Mouse (Mus musculus) testis, adult 2 months (tissue): ENCODE results near the gene Gpr89.

ENCODE experiments used
- CTCF ChIP-seq: fragments of 200-500 bp; IDR thresholded peaks from 2 replicates; pipeline ENCODE4 v1.5.1; 2012; ENCODE audit warnings: low read depth, mild to moderate bottlenecking, inconsistent platforms, low read length, moderate library complexity; ENCODE audit not compliant: control insufficient read depth, insufficient read depth, insufficient replicate concordance
- POLR2A ChIP-seq: fragments of 200-500 bp; IDR thresholded peaks from 2 replicates; pipeline ENCODE4 v1.6.1; 2012; ENCODE audit warnings: low read depth, mild to moderate bottlenecking, inconsistent platforms, low read length, moderate library complexity; ENCODE audit not compliant: control insufficient read depth

DNA sequence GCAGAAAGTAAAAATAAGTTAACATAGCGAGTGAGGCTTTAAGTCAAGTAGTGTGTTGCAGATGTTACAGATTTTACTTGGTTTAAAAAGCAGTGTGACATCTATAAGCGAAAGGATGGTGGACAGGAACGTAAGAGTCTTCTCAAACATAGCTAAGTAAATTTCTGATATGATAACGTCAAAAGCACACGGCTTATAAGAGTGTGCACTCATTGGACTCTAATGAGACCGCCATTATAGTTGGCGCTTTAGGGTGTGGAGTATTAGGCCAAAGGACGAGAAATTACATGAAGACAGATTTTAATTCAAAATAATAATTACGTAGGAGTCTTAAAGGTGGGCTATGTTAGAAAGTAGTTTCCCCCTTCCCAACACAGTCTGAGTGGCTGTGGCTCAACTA is 446 bp upstream of the Gpr89 start:
- no peak for TF ChIP-seq CTCF
- no peak for TF ChIP-seq POLR2A
